Mouse (Mus musculus): ENCODE measurements around the gene Cyp4a12a.
"Not testable (repeated sequence)": the region's sequence is repeated elsewhere in the genome, so short reads cannot be mapped to it uniquely, and the experiment has no call there.

Gene Cyp4a12a

GRCm38 (mm10) chr4:115298746-115299145 lies at the start of gene Cyp4a12a:
Gene Cyp4a12a (plus strand): TSS chr4:115299046.
- in situ Hi-C loops (cut with MboI, MseI), result loop anchor here in 1 of 2 experiments (5.0 kb wide), 1 partner anchor 114 kb away; the partner anchor contains the start of gene Cyp4a12b

- in situ Hi-C loops (cut with MboI, MseI), result not testable (repeated sequence)
These were observed 33.9 kb upstream of the Cyp4a12a start for GRCm38 (mm10) chr4:115264687-115265569.

- in situ Hi-C loops (cut with MboI, MseI), result not testable (repeated sequence)
These were observed 20.4 kb upstream of the Cyp4a12a start for GRCm38 (mm10) chr4:115278215-115278982.

GRCm38 (mm10) chr4:115280342-115280741 lies 18.5 kb upstream of the Cyp4a12a start:
- in situ Hi-C loops (cut with MboI, MseI), result no loop called here

GRCm38 (mm10) chr4:115280779-115281178 lies 18.1 kb upstream of the Cyp4a12a start:
- in situ Hi-C loops (cut with MboI, MseI), result not testable (repeated sequence)

- in situ Hi-C loops (cut with MboI, MseI), result not testable (repeated sequence)
These were observed 17.5 kb upstream of the Cyp4a12a start for GRCm38 (mm10) chr4:115281231-115281767.

GRCm38 (mm10) chr4:115325722-115326121 lies 26.9 kb downstream of the Cyp4a12a start:
- in situ Hi-C loops (cut with MboI, MseI), result not testable (repeated sequence)

- in situ Hi-C loops (cut with MboI, MseI), result not testable (repeated sequence)
These were observed 66.8 kb downstream of the Cyp4a12a start for GRCm38 (mm10) chr4:115365624-115366023.

- in situ Hi-C loops (cut with MboI, MseI), result not testable (repeated sequence)
These were observed 69.2 kb downstream of the Cyp4a12a start for GRCm38 (mm10) chr4:115368067-115368466.

Measured in T-helper 17 cell (primary cell).